Mouse (Mus musculus) adrenal gland, adult 18-20 months (tissue): Measurements from ENCODE around the gene Sesn1. TPM values are rescaled to one million over a fixed set of nuclear protein-coding genes. Genes with fewer than 3 reads are reported as not detected.

ENCODE experiments used
- total RNA-seq, 2 experiments: library from RNA; stranded (reverse); gene quantifications; 1 replicate in 1 of 2; 2 replicates in 1 of 2; pipeline ENCODE4 v1.2.3; 2021

The Sesn1 gene
- total RNA-seq, 2 experiments from 2014 or later: 17.0 to 19.9 TPM

Other genes with a start within 250 kb of the Sesn1 start
- gene Ccdc162, start 93.3 kb upstream of the Sesn1 start, total RNA-seq: 1 to 10 TPM in 1 of 2 experiments, under 1 TPM in 1; 0.36 to 1.7 TPM
- gene Cep57l1, start 64 bp upstream of the Sesn1 start, total RNA-seq: 1 to 10 TPM; 4.0 to 4.5 TPM
- gene Armc2, start 208.5 kb downstream of the Sesn1 start, total RNA-seq: 1 to 10 TPM; 1.2 to 2.0 TPM